Comparison of ENCODE assay signal across 8 mouse cellular contexts in the genomic region with DNA sequence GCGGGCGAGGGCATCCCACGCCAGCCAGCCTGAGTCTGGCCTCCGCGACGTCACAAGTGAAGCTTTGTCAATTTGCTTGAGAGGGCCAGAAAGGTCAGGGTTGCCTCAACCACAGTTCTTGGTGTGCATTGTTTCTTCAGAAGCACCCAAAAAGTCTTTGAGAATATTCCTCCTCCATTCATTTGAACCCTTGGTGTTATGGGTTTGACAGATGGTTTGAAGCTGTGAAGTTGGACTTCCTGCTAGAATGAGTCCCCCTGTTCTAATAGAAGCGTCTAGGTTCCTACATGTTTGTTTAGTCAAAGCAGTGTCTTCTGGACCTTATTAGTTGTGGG. TPM values are rescaled to one million over a fixed set of nuclear protein-coding genes. Genes with fewer than 3 reads are reported as not detected.
A peak's percentile ranks its signal among the peaks of the same experiment; 100 is the strongest.
DNase-seq lines count a peak whose midpoint lies in the region; ATAC-seq and TF ChIP-seq lines count a peak whose summit lies in the region.

No protein-coding gene starts in this region.

- H3K36me3 ChIP-seq in testis, adult 2 months (ENCODE audit: control insufficient read depth, insufficient read depth, low read length), result no peaks in the 10 kb centered on the region
- no peaks in the 10 kb centered on the region for H3K36me3 ChIP-seq in liver, embryonic 14.5 days (replicated peaks; ENCODE audit: control insufficient read depth, insufficient read depth, low read depth)

- no peaks in the 10 kb centered on the region for H3K9me3 ChIP-seq in liver, embryonic 14.5 days (ENCODE audit: control insufficient read depth, low read length)

- intact Hi-C loops in gastrocnemius, adult 2 months (cut with DNase I), result no loop called here
- intact Hi-C loops in left cerebral cortex, postnatal 4 days (cut with DNase I), result no loop called here

- no peak overlapping the region for H3K9ac ChIP-seq in liver, embryonic 14.5 days (replicated peaks)

- no peak for ATAC-seq in liver, embryonic 14.5 days (ENCODE audit: insufficient read depth)

- TF ChIP-seq EP300 in liver, embryonic 14.5 days (IDR thresholded peaks at IDR 0.05; ENCODE audit: low read depth), result no peak

- H3K27me3 ChIP-seq in testis, adult 2 months (ENCODE audit: control insufficient read depth, insufficient read depth, low read length), result peaks cover 3% of the 10 kb centered on the region
- H3K27me3 ChIP-seq in liver, embryonic 14.5 days (ENCODE audit: control insufficient read depth, insufficient read depth, low read length), result no peaks in the 10 kb centered on the region

- H3K4me3 ChIP-seq in gastrocnemius, adult 2 months, result peak overlapping the region; percentile 94
- H3K4me3 ChIP-seq in testis, adult 2 months (ENCODE audit: control insufficient read depth, low read depth, low read length), result peak overlapping the region; percentile 90
- peak overlapping the region; percentile 56 to 66 for H3K4me3 ChIP-seq in liver, embryonic 14.5 days (ENCODE audit: insufficient read depth in 1 of 2, low read depth in 2 of 2, low read length in 2 of 2)

- 3% methylated on average over 7 of the region's 7 CpGs for WGBS in liver, embryonic 14.5 days (ENCODE audit: insufficient replicate concordance)

- no peak for TF ChIP-seq CTCF in gastrocnemius, adult 2 months (IDR thresholded peaks at IDR 0.05)
- no peak for TF ChIP-seq CTCF in testis, adult 2 months (IDR thresholded peaks at IDR 0.05; ENCODE audit: control insufficient read depth, insufficient read depth, insufficient replicate concordance, low read depth, low read length)
- no peak for TF ChIP-seq CTCF in liver, embryonic 14.5 days (IDR thresholded peaks at IDR 0.05; ENCODE audit: low read depth)

- H3K27ac ChIP-seq in gastrocnemius, adult 2 months, result peak overlapping the region; percentile 92
- 0 out of 2 replicates have a peak overlapping the region, but pooled peaks have one; percentile 5 for H3K27ac ChIP-seq in testis, adult 2 months (ENCODE audit: control insufficient read depth, insufficient read depth, low read depth, low read length)
- H3K27ac ChIP-seq in liver, embryonic 14.5 days, result no peak overlapping the region

- peak overlapping the region; percentile 72 for H3K4me2 ChIP-seq in liver, embryonic 14.5 days (ENCODE audit: low read depth)

- H3K4me1 ChIP-seq in testis, adult 2 months (ENCODE audit: control insufficient read depth, insufficient read depth, low read length), result peaks cover 2% of the 10 kb centered on the region; the same call in 1 of the 2 replicates
- peaks cover 0 to 4% of the 10 kb centered on the region in 2 experiments; a peak in 2 of 4 replicates for H3K4me1 ChIP-seq in liver, embryonic 14.5 days (replicated peaks; ENCODE audit: control insufficient read depth in 2 of 2, insufficient read depth in 2 of 2, low read length in 1 of 2)

- TF ChIP-seq POLR2A in testis, adult 2 months (IDR thresholded peaks at IDR 0.05; ENCODE audit: control insufficient read depth, low read depth, low read length), result no peak

- no peak for DNase-seq in gastrocnemius, adult 2 months
- DNase-seq in gastrocnemius, adult 18-20 months (ENCODE audit: low spot score), result no peak
- no peak for DNase-seq in testis, postnatal 14 days (ENCODE audit: low spot score)
- no peak for DNase-seq in liver, embryonic 14.5 days (ENCODE audit: low read depth in 3 of 3, low spot score in 3 of 3)
- DNase-seq in left cerebral cortex, postnatal 4 days, result no peak
- DNase-seq in left cerebral cortex, adult 9 months (ENCODE audit: low spot score in 2 of 2), result no peak
- DNase-seq in adrenal gland, postnatal 36 days, result no peak

RNA-seq across cellular contexts. Expression of a gene that starts 0.3 kb away (rescaled TPM):
- total RNA-seq in gastrocnemius, adult 2 months (2021), result 1 to 10 TPM; 6.4 to 6.8 TPM
- total RNA-seq in gastrocnemius, adult 18-20 months (2021), result 1 to 10 TPM; 3.7 to 4.4 TPM
- 31.2 and 32.5 TPM in 2 replicates for polyA plus RNA-seq in testis, adult 2 months (2012; rRNA removed)
- 1.3 and 1.5 TPM in 2 replicates for polyA plus RNA-seq in liver, embryonic 14.5 days (2012; rRNA removed)
- polyA plus RNA-seq in liver, embryonic 14.5 days (2014; fragmentation: Nextera tagmentation; extraction: Ambion mirVana), result 1.7 and 1.9 TPM in 2 replicates
- total RNA-seq in left cerebral cortex, postnatal 4 days (2021), result 10 to 100 TPM; 37.5 to 44.2 TPM
- total RNA-seq in adrenal gland, postnatal 36 days (2021), result 10 to 100 TPM; 22.5 to 39.3 TPM

RNA-seq across cellular contexts. Expression of a gene that starts 26.9 kb away (rescaled TPM):
- total RNA-seq in gastrocnemius, adult 2 months (2021), result 10 to 100 TPM; 32.1 to 44.4 TPM
- total RNA-seq in gastrocnemius, adult 18-20 months (2021), result 10 to 100 TPM; 34.1 to 38.4 TPM
- polyA plus RNA-seq in testis, adult 2 months (2012; rRNA removed), result 3.6 and 5.0 TPM in 2 replicates
- 7.2 and 10.4 TPM in 2 replicates for polyA plus RNA-seq in liver, embryonic 14.5 days (2012; rRNA removed)
- 18.5 and 19.0 TPM in 2 replicates for polyA plus RNA-seq in liver, embryonic 14.5 days (2014; fragmentation: Nextera tagmentation; extraction: Ambion mirVana)
- 10 to 100 TPM; 12.9 to 14.3 TPM for total RNA-seq in left cerebral cortex, postnatal 4 days (2021)
- total RNA-seq in adrenal gland, postnatal 36 days (2021), result 10 to 100 TPM; 70.4 to 76.9 TPM
